In genomic region chr8:124066325-124067058, GRCm38 (mm10) we compare ENCODE assay signal across 7 mouse cellular contexts. TPM values are rescaled to one million over a fixed set of nuclear protein-coding genes. Genes with fewer than 3 reads are reported as not detected.
DNase-seq lines count a peak whose midpoint lies in the region; ATAC-seq and TF ChIP-seq lines count a peak whose summit lies in the region.

No protein-coding gene starts in this region.

- no peak for TF ChIP-seq CTCF in gastrocnemius, adult 2 months (IDR thresholded peaks at IDR 0.05)

- H3K4me3 ChIP-seq in gastrocnemius, adult 2 months, result no peak overlapping the region

- peak; percentile 39 for DNase-seq in gastrocnemius, adult 2 months
- DNase-seq in kidney, postnatal 14 days, result peak; percentile 54
- DNase-seq in natural killer cell, adult 2 months (ENCODE audit: low spot score in 2 of 2), result peak; percentile 52 to 68
- no peak for DNase-seq in retina, postnatal 1 day
- DNase-seq in cerebellum, adult 8-10 months, result no peak
- DNase-seq in spleen, postnatal 14 days (ENCODE audit: low spot score in 2 of 2), result no peak

- peak; percentile 32 for ATAC-seq in activated CD4-positive, CD25-positive, alpha-beta regulatory T cell, adult 4 months

- intact Hi-C loops in gastrocnemius, adult 2 months (cut with DNase I), result no loop called here

- H3K27ac ChIP-seq in gastrocnemius, adult 2 months, result peak overlapping the region; percentile 63

RNA-seq across cellular contexts. Expression of gene Urb2, which starts 45.2 kb away (rescaled TPM):
- polyA plus RNA-seq in activated CD4-positive, CD25-positive, alpha-beta regulatory T cell, adult 4 months (2017; shearing (Covaris generic)), result 1 to 10 TPM; 4.4 to 5.7 TPM
- total RNA-seq in gastrocnemius, adult 2 months (2021), result 1 to 10 TPM; 5.8 to 6.0 TPM

RNA-seq across cellular contexts. Expression of gene Taf5l, which starts 45.3 kb away (rescaled TPM):
- polyA plus RNA-seq in activated CD4-positive, CD25-positive, alpha-beta regulatory T cell, adult 4 months (2017; shearing (Covaris generic)), result 10 to 100 TPM; 12.0 to 13.7 TPM
- total RNA-seq in gastrocnemius, adult 2 months (2021), result 10 to 100 TPM; 14.6 to 15.2 TPM

Comparison
In these comparisons a context has a peak if more than half of its experiments do, and no peak if none do; other contexts are left out.
1. DNase-seq: peak in gastrocnemius, adult 2 months (single experiment), kidney, postnatal 14 days (single experiment) and natural killer cell, adult 2 months (2 of 2); none in retina, postnatal 1 day (single experiment), cerebellum, adult 8-10 months (single experiment) and spleen, postnatal 14 days (0 of 2).